Mouse (Mus musculus) frontal cortex, postnatal 25 days (tissue): ENCODE measurements at regions not wholly inside any gene's neighbourhood (a gene's known extent, or its start where the extent isn't known, plus 50 kb on each side); places are given as distances from the start of the nearest gene placed in this dataset.
"Not testable (repeated sequence)": the region's sequence is repeated elsewhere in the genome, so short reads cannot be mapped to it uniquely, and the experiment has no call there.

Experiments
- DNase-seq, 2 experiments: peaks; one replicate each; pipeline ENCODE4 v3.0.0; 2022; ENCODE audit warnings: low spot score in 2 of 2

GRCm38 (mm10) chrX:135112109-135112508 lies 65.3 kb downstream of the Gm15023 start:
- DNase-seq: peak in 1 of 2 experiments; percentile 25

GRCm38 (mm10) chrX:135110866-135111265 lies 66.6 kb downstream of the Gm15023 start:
- DNase-seq: peak in 1 of 2 experiments; percentile 31

- no peak for DNase-seq
Measured at GRCm38 (mm10) chrX:135101594-135101993, 75.8 kb downstream of the Gm15023 start.

GRCm38 (mm10) chrX:135098101-135098500 lies 79.3 kb downstream of the Gm15023 start:
- no peak for DNase-seq

GRCm38 (mm10) chrX:135096206-135096605 lies 81.2 kb downstream of the Gm15023 start:
- no peak for DNase-seq

GRCm38 (mm10) chrX:135091074-135091473 lies 82.1 kb upstream of the Zmat1 start:
- DNase-seq: peak; percentile 41 to 47

GRCm38 (mm10) chrX:135087068-135087579 lies 78.1 kb upstream of the Zmat1 start:
- DNase-seq: not testable (repeated sequence)

GRCm38 (mm10) chrX:135086564-135086963 lies 77.6 kb upstream of the Zmat1 start:
- DNase-seq: not testable (repeated sequence)

- DNase-seq: not testable (repeated sequence)
Measured at GRCm38 (mm10) chrX:135085770-135086553, 77.0 kb upstream of the Zmat1 start.

- no peak for DNase-seq
Measured at GRCm38 (mm10) chrX:135080380-135081158, 71.6 kb upstream of the Zmat1 start.

- DNase-seq: no peak
Measured at GRCm38 (mm10) chrX:135079388-135079787, 70.4 kb upstream of the Zmat1 start.

GRCm38 (mm10) chrX:135075903-135076302 lies 66.9 kb upstream of the Zmat1 start:
- no peak for DNase-seq

GRCm38 (mm10) chrX:135069448-135069847 lies 60.4 kb upstream of the Zmat1 start:
- no peak for DNase-seq

- no peak for DNase-seq
Measured at GRCm38 (mm10) chrX:135060184-135060583, 51.2 kb upstream of the Zmat1 start.

- no peak for DNase-seq
Measured at GRCm38 (mm10) chrX:135058949-135059348, 49.9 kb upstream of the Zmat1 start.
